Mouse (Mus musculus): Measurements from ENCODE around the gene Iqcc. TPM values are rescaled to one million over a fixed set of nuclear protein-coding genes. Genes with fewer than 3 reads are reported as not detected.

Iqcc gene
- polyA plus RNA-seq, 1 experiment from 2014 or later: 18.6 TPM

GRCm38 (mm10) chr4:129621283-129621841, 2.5 kb upstream of the Iqcc start:
- WGBS: 63% methylated on average over 8 of the region's 8 CpGs
- H3K36me3 ChIP-seq: peaks cover 21% of the 10 kb centered on the region
- H3K9ac ChIP-seq: no peak overlapping the region
- H3K9me3 ChIP-seq (replicated peaks): no peaks in the 10 kb centered on the region
- peaks cover 41% of the 10 kb centered on the region for H3K4me1 ChIP-seq (replicated peaks)
- no peak for ATAC-seq (ENCODE audit: insufficient number of reproducible peaks, low FRiP score)
- no peak overlapping the region for H3K4me3 ChIP-seq
- no peaks in the 10 kb centered on the region for H3K27me3 ChIP-seq (replicated peaks)
- peak overlapping the region; percentile 67 for H3K27ac ChIP-seq (ENCODE audit: poor library complexity, severe bottlenecking)
- peak overlapping the region; percentile 25; the same call in 1 of the 2 replicates for H3K4me2 ChIP-seq

- ATAC-seq (ENCODE audit: insufficient number of reproducible peaks, low FRiP score): no peak
- H3K9ac ChIP-seq: no peak overlapping the region
- peaks cover 24% of the 10 kb centered on the region for H3K36me3 ChIP-seq
- 82% methylated on average over 11 of the region's 11 CpGs for WGBS
- no peaks in the 10 kb centered on the region for H3K9me3 ChIP-seq (replicated peaks)
- peak overlapping the region; percentile 25; the same call in 1 of the 2 replicates for H3K4me2 ChIP-seq
- peak overlapping the region; percentile 67 for H3K27ac ChIP-seq (ENCODE audit: poor library complexity, severe bottlenecking)
- H3K4me1 ChIP-seq (replicated peaks): peaks cover 38% of the 10 kb centered on the region
- no peaks in the 10 kb centered on the region for H3K27me3 ChIP-seq (replicated peaks)
- H3K4me3 ChIP-seq: no peak overlapping the region
Measured at GRCm38 (mm10) chr4:129620419-129621282, 1.8 kb upstream of the Iqcc start.

GRCm38 (mm10) chr4:129618031-129618430, 868 bp downstream of the Iqcc start:
- Histone ChIP-seq H3K27ac (ENCODE audit: poor library complexity, severe bottlenecking) (no peak overlapping the region), H3K9ac (peak overlapping the region; percentile 92), H3K4me2 (peak overlapping the region; percentile 89), H3K27me3 (replicated peaks) (no peaks in the 10 kb centered on the region), H3K4me3 (peak overlapping the region; percentile 81), H3K4me1 (replicated peaks) (peaks cover 29% of the 10 kb centered on the region), H3K36me3 (peaks cover 24% of the 10 kb centered on the region), H3K9me3 (replicated peaks) (no peaks in the 10 kb centered on the region)
- ATAC-seq (ENCODE audit: insufficient number of reproducible peaks, low FRiP score): no peak
- WGBS: 92% methylated on average over 5 of the region's 5 CpGs

GRCm38 (mm10) chr4:129617121-129617641, 1.7 kb downstream of the Iqcc start:
- 90% methylated on average over 7 of the region's 7 CpGs for WGBS
- H3K9me3 ChIP-seq (replicated peaks): no peaks in the 10 kb centered on the region
- H3K27ac ChIP-seq (ENCODE audit: poor library complexity, severe bottlenecking): no peak overlapping the region
- peaks cover 24% of the 10 kb centered on the region for H3K36me3 ChIP-seq
- no peak for ATAC-seq (ENCODE audit: insufficient number of reproducible peaks, low FRiP score)
- no peak overlapping the region for H3K9ac ChIP-seq
- peaks cover 21% of the 10 kb centered on the region for H3K4me1 ChIP-seq (replicated peaks)
- no peak overlapping the region for H3K4me3 ChIP-seq
- H3K27me3 ChIP-seq (replicated peaks): no peaks in the 10 kb centered on the region
- no peak overlapping the region for H3K4me2 ChIP-seq

DNA sequence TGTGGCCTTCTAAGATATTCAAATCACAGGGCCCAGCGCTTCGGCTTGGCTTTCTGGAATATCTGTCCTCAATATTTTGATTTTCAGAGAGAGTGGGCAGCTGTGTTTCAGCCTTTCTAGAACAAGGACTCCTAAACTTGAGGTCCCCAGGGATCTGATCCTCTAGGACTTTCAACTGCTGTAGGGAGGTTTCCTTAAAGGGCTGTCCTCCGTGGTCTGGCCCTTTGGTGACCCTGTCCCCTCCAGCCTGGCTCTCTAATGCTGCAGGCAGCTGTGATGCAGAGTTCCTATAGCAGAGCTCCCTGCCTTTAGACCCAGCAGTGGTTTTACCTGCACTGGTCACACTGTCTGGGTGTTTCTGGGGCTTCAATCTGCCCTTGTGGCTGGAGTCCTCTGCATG, 2.3 kb downstream of the Iqcc start:
- H3K9me3 ChIP-seq (replicated peaks): no peaks in the 10 kb centered on the region
- H3K4me3 ChIP-seq: no peak overlapping the region
- H3K36me3 ChIP-seq: peaks cover 24% of the 10 kb centered on the region
- H3K4me1 ChIP-seq (replicated peaks): peaks cover 16% of the 10 kb centered on the region
- H3K4me2 ChIP-seq: no peak overlapping the region
- ATAC-seq (ENCODE audit: insufficient number of reproducible peaks, low FRiP score): no peak
- no peak overlapping the region for H3K9ac ChIP-seq
- H3K27ac ChIP-seq (ENCODE audit: poor library complexity, severe bottlenecking): no peak overlapping the region
- H3K27me3 ChIP-seq (replicated peaks): no peaks in the 10 kb centered on the region
- 86% methylated on average over 3 of the region's 3 CpGs for WGBS

GRCm38 (mm10) chr4:129615801-129616290, 3.1 kb downstream of the Iqcc start:
- no peak overlapping the region for H3K27ac ChIP-seq (ENCODE audit: poor library complexity, severe bottlenecking)
- no peaks in the 10 kb centered on the region for H3K27me3 ChIP-seq (replicated peaks)
- peaks cover 20% of the 10 kb centered on the region for H3K36me3 ChIP-seq
- no peaks in the 10 kb centered on the region for H3K9me3 ChIP-seq (replicated peaks)
- ATAC-seq (ENCODE audit: insufficient number of reproducible peaks, low FRiP score): no peak
- WGBS: 83% methylated on average over 9 of the region's 9 CpGs
- no peak overlapping the region for H3K4me2 ChIP-seq
- H3K9ac ChIP-seq: no peak overlapping the region
- H3K4me3 ChIP-seq: no peak overlapping the region
- H3K4me1 ChIP-seq (replicated peaks): peaks cover 16% of the 10 kb centered on the region

GRCm38 (mm10) chr4:129614093-129614492, 4.8 kb downstream of the Iqcc start, which contains the start of gene Dcdc2b:
TSS of gene Dcdc2b (minus strand) at chr4:129614257.
- H3K36me3 ChIP-seq: peaks cover 33% of the 10 kb centered on the region
- H3K4me3 ChIP-seq: no peak within 1 kb of the TSS
- H3K9ac ChIP-seq: no peak within 1 kb of the TSS
- ATAC-seq (ENCODE audit: insufficient number of reproducible peaks, low FRiP score): no peak
- no peak within 1 kb of the TSS for H3K4me2 ChIP-seq
- H3K27me3 ChIP-seq (replicated peaks): no peaks in the 10 kb centered on the region
- WGBS: 86% methylated on average over 6 of the region's 6 CpGs
- no peak within 1 kb of the TSS for H3K27ac ChIP-seq (ENCODE audit: poor library complexity, severe bottlenecking)
- no peaks in the 10 kb centered on the region for H3K9me3 ChIP-seq (replicated peaks)
- H3K4me1 ChIP-seq (replicated peaks): peaks cover 16% of the 10 kb centered on the region

- ATAC-seq (ENCODE audit: insufficient number of reproducible peaks, low FRiP score): 0 out of 2 replicates have a peak, but pooled peaks have one; percentile 17
- 62% methylated on average over 4 of the region's 4 CpGs for WGBS
- H3K4me1 ChIP-seq (replicated peaks): peaks cover 6% of the 10 kb centered on the region
- H3K27me3 ChIP-seq (replicated peaks): no peaks in the 10 kb centered on the region
- H3K4me2 ChIP-seq: no peak overlapping the region
- H3K9ac ChIP-seq: no peak overlapping the region
- peaks cover 40% of the 10 kb centered on the region for H3K36me3 ChIP-seq
- H3K9me3 ChIP-seq (replicated peaks): no peaks in the 10 kb centered on the region
- no peak overlapping the region for H3K4me3 ChIP-seq
- no peak overlapping the region for H3K27ac ChIP-seq (ENCODE audit: poor library complexity, severe bottlenecking)
Measured at GRCm38 (mm10) chr4:129610472-129610871, 8.4 kb downstream of the Iqcc start.

- Histone ChIP-seq H3K4me1 (replicated peaks) (peaks cover 6% of the 10 kb centered on the region), H3K36me3 (peaks cover 43% of the 10 kb centered on the region), H3K4me3 (no peak overlapping the region), H3K4me2 (no peak overlapping the region), H3K9ac (no peak overlapping the region), H3K27ac (ENCODE audit: poor library complexity, severe bottlenecking) (no peak overlapping the region), H3K27me3 (replicated peaks) (no peaks in the 10 kb centered on the region), H3K9me3 (replicated peaks) (no peaks in the 10 kb centered on the region)
- 71% methylated on average over 4 of the region's 4 CpGs for WGBS
- ATAC-seq (ENCODE audit: insufficient number of reproducible peaks, low FRiP score): 0 out of 2 replicates have a peak, but pooled peaks have one; percentile 10
Measured at GRCm38 (mm10) chr4:129610026-129610425, 8.9 kb downstream of the Iqcc start.

GRCm38 (mm10) chr4:129609139-129609631, 9.7 kb downstream of the Iqcc start:
- no peak overlapping the region for H3K4me3 ChIP-seq
- 81% methylated on average over 12 of the region's 12 CpGs for WGBS
- H3K4me1 ChIP-seq (replicated peaks): peaks cover 3% of the 10 kb centered on the region
- no peaks in the 10 kb centered on the region for H3K9me3 ChIP-seq (replicated peaks)
- ATAC-seq (ENCODE audit: insufficient number of reproducible peaks, low FRiP score): no peak
- no peaks in the 10 kb centered on the region for H3K27me3 ChIP-seq (replicated peaks)
- H3K27ac ChIP-seq (ENCODE audit: poor library complexity, severe bottlenecking): no peak overlapping the region
- no peak overlapping the region for H3K4me2 ChIP-seq
- H3K9ac ChIP-seq: no peak overlapping the region
- H3K36me3 ChIP-seq: peaks cover 51% of the 10 kb centered on the region

- Histone ChIP-seq H3K27ac (ENCODE audit: poor library complexity, severe bottlenecking) (no peak overlapping the region), H3K4me1 (replicated peaks) (no peaks in the 10 kb centered on the region), H3K27me3 (replicated peaks) (no peaks in the 10 kb centered on the region), H3K9me3 (replicated peaks) (no peaks in the 10 kb centered on the region), H3K4me3 (no peak overlapping the region), H3K36me3 (peaks cover 58% of the 10 kb centered on the region), H3K4me2 (no peak overlapping the region), H3K9ac (no peak overlapping the region)
- peak; percentile 77 for ATAC-seq (ENCODE audit: insufficient number of reproducible peaks, low FRiP score)
- WGBS: 39% methylated on average over 7 of the region's 7 CpGs
Measured at GRCm38 (mm10) chr4:129608426-129609025, 10.4 kb downstream of the Iqcc start.

All from heart, embryonic 12.5 days (tissue).